Mouse (Mus musculus) heart, adult 9 months (tissue): ENCODE measurements around the gene Tigd3.
A peak's percentile ranks its signal among the peaks of the same experiment; 100 is the strongest.

Source experiments
- DNase-seq, 2 experiments: peaks; one replicate each; pipeline ENCODE4 v3.0.0; 2022; ENCODE audit warnings: low spot score in 2 of 2

Tigd3 gene

DNA sequence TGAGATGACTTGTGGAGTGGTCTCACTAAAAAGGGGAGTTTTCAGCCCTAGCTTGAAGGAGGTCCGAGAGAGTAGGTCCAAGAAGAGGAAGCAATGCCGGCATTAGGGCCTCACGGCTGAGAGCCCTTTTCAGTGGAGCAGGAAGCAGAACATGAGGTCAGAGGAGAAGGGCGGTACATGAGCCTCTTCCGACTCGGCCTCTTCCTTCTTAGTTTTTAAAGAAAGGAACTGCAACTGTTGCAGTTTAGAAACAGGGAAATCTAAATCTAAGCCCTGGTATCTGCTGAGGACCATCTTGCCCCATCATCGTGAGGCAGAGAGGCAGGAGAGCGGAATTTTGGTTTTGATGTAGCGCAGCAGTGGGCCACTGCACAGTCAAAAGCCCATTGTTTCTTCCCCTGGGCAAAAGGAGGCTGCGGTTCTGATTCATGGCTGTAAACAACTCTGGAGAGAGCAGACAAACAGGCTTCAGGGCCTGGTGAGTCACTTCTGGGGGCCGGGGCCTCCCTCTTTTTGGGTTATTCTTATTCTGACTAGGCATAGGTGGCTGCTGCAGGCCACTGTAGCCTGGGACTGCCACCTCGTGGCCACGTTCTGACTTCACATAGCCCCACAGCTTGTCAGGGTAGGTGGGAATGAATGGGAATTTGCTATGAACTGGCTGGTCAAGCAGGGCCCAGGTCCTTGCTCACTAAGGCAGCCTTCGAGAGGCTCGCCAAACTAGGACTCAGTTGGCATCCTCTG, 16.2 kb downstream of the Tigd3 start, which contains the start of gene Slc25a45:
TSS of gene Slc25a45 (plus strand) at position 191 of the 744 bp plus-strand sequence.
- DNase-seq: peak; percentile 65 to 75

DNA sequence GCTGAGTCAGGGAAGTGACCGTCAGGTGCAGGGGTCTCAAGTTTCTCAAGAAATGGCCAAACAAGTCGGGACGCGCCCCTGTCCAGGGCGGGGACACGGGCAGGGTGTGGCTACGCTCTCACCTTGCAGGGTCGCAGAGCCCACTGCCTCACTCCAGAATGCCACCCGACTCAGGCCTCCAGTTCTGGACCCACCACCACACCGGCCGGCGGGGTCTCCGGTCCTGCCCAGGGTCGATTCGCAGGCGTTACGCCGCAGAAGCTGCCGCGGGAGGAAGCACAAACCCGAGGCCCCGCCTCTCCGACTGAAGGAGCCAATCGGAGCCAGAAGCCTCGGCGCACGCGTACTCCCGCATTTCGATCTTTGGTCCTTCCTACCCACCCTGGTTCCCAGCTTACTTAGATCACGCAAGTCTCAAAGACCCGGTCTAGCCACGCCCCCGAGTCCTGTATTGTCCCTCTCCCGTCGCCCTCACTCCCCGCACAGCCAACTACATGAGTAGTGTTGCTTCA, 18.9 kb downstream of the Tigd3 start, which contains the start of gene Frmd8:
TSS of gene Frmd8 (minus strand) at position 306 of the 512 bp plus-strand sequence.
- DNase-seq: peak; percentile 94 to 95

GRCm38 (mm10) chr19:5874391-5874968, 19.5 kb downstream of the Tigd3 start:
- DNase-seq: no peak

GRCm38 (mm10) chr19:5872931-5873556, 20.9 kb downstream of the Tigd3 start:
- no peak for DNase-seq

DNA sequence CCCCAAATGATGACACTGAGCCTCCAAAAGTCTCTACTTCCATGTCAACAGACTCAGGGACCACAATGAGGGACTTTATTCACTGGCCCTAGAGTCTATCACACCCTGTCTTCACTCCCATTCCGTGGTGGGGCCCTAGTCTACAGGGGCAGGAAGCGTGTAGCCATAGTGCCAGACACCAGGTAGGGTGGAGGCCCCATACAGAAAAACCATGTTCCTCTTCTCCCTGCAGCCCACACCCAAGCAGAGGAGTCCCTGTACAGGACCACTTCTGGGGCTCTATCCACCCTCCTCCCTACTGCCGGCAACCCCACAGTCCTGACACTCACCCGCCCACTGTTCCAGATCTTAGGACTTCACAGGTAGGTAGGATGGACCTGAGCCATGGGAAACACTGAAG, 21.4 kb downstream of the Tigd3 start:
- DNase-seq: no peak

- DNase-seq: no peak
These were observed 22.3 kb downstream of the Tigd3 start for GRCm38 (mm10) chr19:5871683-5872082.

DNA sequence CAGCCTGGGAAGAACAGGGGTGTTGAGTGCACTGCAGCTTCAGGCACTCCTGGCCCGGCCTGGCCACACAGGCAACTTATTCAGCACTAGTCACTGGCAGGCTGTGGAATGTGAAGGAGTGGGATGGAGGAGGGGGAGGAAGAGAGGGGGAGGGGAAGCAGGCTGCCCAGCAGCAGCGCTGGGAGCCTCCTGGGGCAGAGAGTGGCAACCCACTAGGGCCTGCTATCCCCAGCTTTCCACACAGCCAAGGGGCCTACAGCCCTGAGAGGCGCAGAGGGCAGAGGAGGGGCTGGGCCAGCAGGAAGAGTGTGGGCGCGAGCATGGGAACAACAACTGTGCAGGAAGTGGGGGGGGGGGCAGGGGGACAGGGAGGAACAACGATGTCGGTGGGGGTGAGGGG, 22.7 kb downstream of the Tigd3 start:
- no peak for DNase-seq

GRCm38 (mm10) chr19:5868096-5868495, 25.9 kb downstream of the Tigd3 start:
- DNase-seq: no peak

DNA sequence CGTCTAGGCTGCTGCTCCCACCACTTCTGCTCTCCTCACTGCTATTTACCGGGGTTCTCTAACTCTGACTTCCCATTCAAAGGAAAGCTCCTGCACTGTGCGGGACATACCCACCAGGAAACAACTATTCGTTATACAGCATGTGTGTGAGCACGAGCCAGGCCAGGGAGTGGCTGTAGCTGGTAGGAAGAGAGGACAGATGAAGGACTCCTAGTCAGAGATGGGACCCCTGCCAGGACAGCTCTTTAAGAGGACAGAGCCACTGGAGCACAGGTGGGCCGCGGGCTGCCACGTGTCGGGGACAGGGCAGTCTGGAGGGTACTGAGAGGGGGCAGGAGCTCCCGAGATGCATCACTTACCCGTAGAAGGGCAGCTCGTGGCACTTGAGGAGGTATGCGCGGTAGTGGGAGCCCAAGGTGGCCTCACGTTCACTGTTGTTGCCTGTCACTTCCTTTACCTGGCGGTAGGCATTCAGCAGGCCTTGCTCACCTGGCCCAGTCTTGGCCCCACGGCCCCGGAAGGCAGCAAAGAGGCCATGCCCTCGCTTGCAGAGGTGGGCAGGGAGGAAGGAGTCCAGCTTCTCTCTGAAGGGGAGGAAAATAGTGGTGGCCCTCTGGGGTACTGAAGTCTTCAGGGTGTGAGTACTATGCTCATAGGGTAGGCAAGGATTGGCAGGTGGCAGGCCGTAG, 29.1 kb downstream of the Tigd3 start:
- no peak for DNase-seq

DNA sequence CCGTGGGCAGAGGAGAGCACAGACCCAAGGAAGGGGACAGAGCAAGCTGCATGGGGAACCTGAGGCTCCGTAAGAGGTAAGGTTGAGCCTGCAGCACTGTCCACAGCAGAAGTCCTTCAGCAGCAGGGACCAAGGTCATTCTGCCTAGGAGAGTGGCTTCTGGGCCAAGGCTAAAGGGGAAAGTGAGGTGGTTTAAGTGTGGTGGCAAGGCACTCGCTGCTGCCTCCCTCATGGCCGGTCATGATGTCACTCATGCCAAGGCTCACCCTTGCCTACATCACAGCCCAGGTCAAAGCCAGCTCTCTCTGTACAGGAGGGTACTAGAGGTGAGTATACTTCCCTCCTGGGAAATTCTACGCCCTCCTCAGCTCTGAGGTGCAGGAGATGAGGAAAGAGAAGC, 30.2 kb downstream of the Tigd3 start:
- DNase-seq: no peak

DNA sequence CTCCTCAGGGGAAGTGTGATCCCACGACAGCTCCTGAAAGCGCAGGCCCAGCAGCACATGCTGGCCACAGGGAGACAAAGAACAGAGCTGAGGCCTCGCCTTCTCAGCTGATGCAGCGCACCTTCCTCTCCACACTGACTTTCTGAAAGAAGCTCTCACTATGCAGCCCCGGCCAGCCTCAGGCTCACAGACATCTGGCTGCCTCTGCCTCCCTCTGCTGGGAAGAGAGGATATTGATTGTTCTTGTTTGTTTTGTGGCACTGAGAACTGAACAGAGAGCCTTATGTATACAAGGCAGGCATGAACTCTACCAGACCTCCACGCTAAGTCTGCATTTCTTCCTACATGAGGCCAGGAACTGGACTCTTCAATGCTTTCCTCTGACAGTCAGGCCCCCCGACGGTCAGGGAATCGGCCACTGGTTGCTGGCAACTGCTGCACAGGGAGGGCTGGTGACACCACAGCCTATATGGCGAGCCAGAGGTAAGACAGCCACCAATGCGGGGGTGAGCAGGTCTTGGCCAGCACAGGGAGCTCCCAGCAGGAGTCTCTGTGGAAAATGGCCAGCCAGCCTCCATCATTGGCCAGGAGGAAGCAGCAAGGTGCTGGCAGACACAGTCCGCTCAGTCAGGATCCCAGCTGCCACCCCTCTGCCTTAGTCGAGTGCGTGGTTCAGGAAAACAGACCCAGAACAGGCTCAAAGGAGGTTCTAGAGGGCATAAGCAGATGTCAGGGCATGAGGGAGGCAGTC, 31.4 kb downstream of the Tigd3 start:
- no peak for DNase-seq

GRCm38 (mm10) chr19:5856604-5857003, 37.3 kb downstream of the Tigd3 start:
- DNase-seq: no peak

- DNase-seq: no peak
These were observed 41.8 kb downstream of the Tigd3 start for GRCm38 (mm10) chr19:5852035-5852722.

DNA sequence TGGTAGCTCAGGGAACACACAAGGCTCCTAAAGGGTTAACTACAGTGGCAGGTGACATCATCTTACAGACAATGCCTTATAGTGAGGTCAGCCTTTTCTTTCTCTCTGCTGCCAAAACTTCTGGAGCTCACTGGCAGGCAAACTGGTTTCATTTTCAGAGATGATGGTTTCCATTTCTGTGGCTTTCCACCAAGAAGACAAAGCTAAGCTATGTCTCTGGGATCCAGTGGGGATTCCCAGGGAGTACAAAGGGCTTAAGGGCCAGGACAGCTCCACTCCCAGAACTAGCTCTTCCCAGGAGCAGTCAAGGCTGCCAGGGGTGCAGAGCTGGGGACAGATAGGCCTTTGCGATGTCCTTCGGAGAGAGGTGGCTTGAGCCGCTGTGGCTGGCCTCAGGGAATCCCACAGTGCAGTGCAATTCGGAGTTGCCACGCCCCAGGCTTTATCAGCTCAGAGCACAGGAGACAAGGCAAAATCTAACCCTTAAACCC, 42.4 kb downstream of the Tigd3 start:
- DNase-seq: peak in 1 of 2 experiments; percentile 65

- no peak for DNase-seq
These were observed 43.1 kb downstream of the Tigd3 start for GRCm38 (mm10) chr19:5850860-5851259.

DNA sequence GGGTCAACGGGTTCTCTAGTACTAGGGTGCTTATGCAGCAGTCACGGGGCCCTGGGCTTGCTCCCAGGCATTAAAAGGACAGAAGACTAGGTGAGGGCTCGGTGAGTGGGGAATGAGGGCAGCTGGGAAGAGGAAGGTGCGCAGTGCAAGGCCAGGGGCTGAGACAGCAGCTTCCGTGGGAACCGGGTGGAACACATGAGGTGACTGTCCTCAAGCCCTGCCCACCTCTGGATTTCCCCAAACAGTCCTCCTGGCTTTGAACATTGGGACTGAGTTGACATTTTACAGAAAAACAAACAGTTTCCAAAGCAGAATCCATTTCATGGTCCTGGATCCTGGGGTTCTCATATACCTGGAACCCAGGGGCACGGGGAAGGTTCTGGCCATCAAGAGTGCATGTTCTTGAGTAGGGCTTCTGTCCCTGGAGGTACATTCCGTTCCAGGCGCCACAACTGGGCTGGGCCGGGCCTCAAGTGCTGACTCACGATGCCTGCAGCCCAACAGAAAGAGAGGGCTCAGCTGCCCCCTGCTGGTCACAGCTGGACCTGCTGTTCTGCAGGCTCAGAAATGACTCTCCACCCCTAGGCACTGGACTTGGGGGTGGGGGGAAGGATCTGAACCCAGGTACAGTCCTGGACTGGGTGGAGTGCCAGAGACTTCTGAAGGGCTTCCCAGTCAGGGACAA, 44.0 kb downstream of the Tigd3 start:
- DNase-seq: peak; percentile 94 to 96

DNA sequence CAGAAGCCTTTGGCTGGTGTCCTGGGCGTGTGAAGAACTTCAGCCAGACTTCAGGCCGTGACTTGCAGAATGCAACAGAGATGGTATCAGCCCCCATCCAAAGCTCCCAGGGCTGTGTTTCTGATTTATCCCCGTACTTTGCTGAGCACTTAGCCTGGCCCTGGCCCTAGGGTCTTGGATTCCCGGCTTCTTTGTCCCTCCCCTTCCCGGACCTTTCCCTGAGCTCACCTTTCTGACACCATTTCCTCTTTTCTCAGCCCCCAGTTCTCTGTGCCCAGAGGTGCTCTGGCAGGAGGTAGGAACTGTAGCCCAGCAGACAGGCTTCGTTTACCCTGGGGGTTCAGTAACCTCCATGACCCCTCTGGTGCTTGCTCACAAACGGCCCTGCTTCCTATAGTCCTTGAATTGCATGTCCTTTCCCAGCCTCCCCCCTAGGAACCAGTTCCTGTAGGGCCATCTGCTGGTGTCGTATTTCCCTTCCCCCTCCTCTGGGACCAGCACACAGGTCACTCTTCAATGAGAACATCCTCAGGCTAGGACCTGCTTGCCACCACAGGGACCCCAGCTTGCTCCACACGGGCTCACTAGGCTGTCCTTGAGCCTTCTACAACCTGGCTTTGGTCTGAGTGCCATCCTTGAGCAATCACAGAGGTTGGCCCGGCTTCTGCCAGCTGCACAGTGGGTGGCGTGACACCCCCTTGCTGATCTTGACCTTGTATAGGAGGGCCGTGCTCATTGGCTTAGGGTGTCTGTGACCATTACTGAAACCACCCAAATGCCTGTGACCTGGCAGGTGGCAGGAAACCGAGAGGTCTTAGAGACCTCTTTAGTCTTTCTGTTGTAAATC, 44.9 kb downstream of the Tigd3 start:
- peak; percentile 78 for DNase-seq

- DNase-seq: peak; percentile 83 to 87
These were observed 45.7 kb downstream of the Tigd3 start for GRCm38 (mm10) chr19:5848032-5848825.
